Mouse (Mus musculus) mesoderm, embryonic 11.5 days (tissue): ENCODE measurements around the gene Slc8a2.

Experiments used
- DNase-seq: peaks from one replicate; pipeline ENCODE4 v3.0.0-alpha.2; 2012; ENCODE audit warnings: low read depth, low spot score

The Slc8a2 gene

DNA sequence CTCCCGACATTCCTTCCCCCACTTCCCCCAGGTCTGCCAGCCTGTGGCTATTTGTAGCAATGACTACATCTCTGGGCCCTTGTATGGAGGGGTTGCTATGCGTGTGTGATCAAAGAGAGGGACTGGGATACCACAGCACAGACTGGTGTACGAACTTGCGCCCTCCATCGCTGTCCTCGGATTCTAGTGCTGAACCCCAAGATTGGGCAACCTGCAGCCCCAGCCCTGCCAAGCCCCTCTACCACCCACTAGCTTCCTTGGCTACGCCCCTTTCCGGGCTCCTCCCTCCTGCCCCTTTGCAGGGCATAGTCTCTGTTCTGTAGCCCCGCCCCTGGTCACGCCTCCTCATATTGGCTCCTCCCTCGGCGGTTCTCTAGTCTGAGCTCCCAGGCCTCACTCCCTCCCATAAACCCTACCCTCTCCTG, at the start of gene Slc8a2:
Gene Slc8a2, plus strand, starts transcription at position 406 of the 425 bp plus-strand sequence.
- peak; percentile 87 for DNase-seq

GRCm38 (mm10) chr7:16079947-16080346, 49.7 kb upstream of the Slc8a2 start:
- no peak for DNase-seq

- DNase-seq, result no peak
These were observed 49.0 kb upstream of the Slc8a2 start for GRCm38 (mm10) chr7:16080581-16080980.

DNA sequence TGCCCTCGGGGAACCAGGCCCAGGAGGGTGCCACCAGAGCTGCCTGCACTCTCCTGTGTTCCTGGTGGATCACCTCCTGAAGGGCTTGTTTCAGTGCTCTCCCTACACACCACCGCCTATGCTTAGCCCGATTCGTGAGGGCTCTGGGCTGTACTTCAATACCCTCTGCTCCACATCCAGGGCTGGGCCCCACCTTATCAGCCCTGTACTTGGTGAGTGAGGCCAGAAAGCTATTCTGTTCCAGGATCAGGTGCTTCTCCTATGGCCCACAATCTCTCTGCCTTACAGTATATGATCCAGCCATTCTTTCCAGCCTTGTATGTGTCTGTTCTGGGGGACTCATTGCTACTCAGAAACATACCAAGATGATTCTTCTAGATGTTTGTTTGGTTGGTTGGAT, 46.3 kb upstream of the Slc8a2 start:
- no peak for DNase-seq

- no peak for DNase-seq
These were observed 42.0 kb upstream of the Slc8a2 start for GRCm38 (mm10) chr7:16087587-16087986.

DNA sequence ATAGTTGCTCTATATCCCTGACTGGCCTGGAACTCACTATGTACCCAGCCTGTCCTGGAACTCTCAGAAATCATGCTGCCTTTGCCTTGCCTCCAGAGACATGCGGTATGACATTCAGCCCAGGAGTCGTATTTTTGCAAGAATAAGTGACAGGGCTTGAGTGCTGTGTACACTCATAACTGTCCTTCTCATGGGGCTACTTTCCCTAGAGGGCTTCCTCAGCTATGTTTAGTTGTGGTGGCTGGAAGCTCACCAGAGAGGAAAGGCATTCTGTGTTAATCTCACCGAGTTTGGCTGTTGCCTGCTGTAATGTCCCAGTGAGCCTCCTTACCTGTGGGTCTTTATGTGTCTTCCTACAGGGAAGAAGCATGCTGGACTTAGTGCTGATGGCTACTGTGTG, 35.0 kb upstream of the Slc8a2 start:
- DNase-seq, result no peak

GRCm38 (mm10) chr7:16098021-16099017, 31.3 kb upstream of the Slc8a2 start, which contains the start of gene Napa:
Napa (plus strand) TSS chr7:16098458.
- peak; percentile 100 for DNase-seq

GRCm38 (mm10) chr7:16099901-16100300, 29.7 kb upstream of the Slc8a2 start:
- no peak for DNase-seq

- no peak for DNase-seq
These were observed 28.5 kb upstream of the Slc8a2 start for GRCm38 (mm10) chr7:16101081-16101480.

DNA sequence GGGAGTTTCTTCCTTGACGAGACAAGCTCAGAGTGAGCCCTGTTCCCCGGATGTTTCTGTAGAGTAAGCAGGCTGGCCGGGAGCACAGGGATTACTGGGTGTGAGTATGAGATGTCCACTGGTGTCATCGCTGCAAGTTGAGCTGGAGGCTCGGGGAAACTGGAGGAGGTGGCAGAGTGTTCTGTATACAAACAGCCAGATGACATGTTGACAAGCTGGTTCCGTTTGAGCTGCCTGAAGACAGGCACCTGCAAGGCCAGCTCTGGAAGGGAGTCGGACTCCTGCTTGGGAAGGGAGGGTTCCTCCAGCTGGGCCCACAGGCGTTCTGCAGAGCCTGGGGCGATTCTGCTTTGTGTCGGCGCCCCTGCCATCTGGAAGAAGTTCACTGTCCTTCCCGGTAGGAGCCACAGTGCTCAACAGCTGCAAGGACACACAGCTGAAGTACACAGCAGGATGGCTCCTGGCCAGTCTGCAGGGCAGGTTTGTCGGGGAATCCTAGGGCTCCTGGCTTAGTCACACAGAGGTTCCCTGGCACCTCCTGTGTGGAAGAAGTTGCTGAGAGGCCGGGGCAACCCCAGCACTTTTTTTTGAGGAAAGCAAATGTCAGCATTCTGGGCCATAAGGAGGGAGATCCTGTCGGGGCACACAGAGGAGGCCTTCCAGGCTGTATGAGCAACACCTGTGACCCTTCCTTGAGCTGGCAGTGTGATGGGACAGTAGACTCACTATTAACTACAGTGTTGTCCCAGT, 27.7 kb upstream of the Slc8a2 start:
- no peak for DNase-seq

DNA sequence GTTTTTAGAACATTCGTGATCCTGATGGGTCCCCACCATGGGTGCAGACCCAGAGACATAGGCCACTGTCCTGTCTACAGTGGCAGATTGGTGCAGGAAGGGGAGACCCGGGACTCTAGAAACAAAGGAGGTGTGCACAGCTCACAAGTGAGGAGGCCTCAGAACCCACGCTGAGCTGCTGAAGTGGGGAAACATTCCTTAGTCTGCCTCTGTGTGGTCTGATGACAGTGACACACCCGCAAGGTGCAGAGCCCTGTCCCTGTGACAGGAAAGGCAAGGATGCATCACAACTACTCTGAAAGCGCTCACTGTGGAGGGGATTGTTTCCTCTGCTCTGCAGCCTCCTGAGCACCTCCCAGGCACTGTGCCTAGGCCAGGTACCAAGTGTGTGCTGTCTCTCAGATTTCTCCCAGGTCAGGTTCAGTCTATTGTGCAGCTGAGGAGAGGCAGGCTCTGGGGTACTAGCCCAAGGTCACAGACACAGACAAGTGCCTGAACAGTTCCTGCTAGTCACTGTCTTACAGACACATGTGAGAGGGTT, 26.9 kb upstream of the Slc8a2 start:
- DNase-seq, result no peak

GRCm38 (mm10) chr7:16103760-16104159, 25.9 kb upstream of the Slc8a2 start:
- no peak for DNase-seq

GRCm38 (mm10) chr7:16104611-16105388, 24.8 kb upstream of the Slc8a2 start:
- no peak for DNase-seq

- no peak for DNase-seq
These were observed 20.6 kb upstream of the Slc8a2 start for GRCm38 (mm10) chr7:16108886-16109542.

GRCm38 (mm10) chr7:16110158-16110557, 19.5 kb upstream of the Slc8a2 start:
- DNase-seq, result no peak

- DNase-seq, result no peak
These were observed 18.1 kb upstream of the Slc8a2 start for GRCm38 (mm10) chr7:16111284-16112090.

DNA sequence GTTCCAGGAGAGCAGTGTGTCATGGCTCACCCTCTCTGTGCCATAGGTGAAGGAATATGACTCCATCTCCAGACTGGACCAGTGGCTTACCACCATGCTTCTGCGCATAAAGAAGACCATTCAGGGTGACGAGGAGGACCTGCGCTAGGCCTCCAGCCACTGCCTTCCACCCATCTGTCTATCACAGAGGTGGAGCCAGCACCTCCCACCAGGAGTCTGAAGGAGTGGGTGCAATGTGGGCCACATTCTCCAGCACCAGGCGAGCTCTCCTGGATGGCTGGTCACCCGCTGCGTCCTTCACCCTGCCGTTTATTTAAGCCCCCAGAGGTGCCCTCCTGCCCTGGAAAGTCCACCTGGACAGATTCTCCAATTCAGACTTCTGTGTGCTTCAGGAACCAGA, 13.2 kb upstream of the Slc8a2 start:
- DNase-seq, result no peak

- no peak for DNase-seq
These were observed 12.5 kb upstream of the Slc8a2 start for GRCm38 (mm10) chr7:16117100-16117499.

GRCm38 (mm10) chr7:16119569-16120261, 9.9 kb upstream of the Slc8a2 start, which contains the start of gene Kptn:
Kptn (plus strand) TSS chr7:16119895.
- DNase-seq, result peak; percentile 93
